Mouse (Mus musculus) layer of hippocampus, adult 18-20 months (tissue): ENCODE measurements around the gene Oprd1. TPM values are rescaled to one million over a fixed set of nuclear protein-coding genes. Genes with fewer than 3 reads are reported as not detected.
A peak's percentile ranks its signal among the peaks of the same experiment; 100 is the strongest.

Source experiments
- DNase-seq, 2 experiments: peaks; one replicate each; pipeline ENCODE4 v3.0.0; 2022; ENCODE audit warnings: low spot score in 2 of 2
- total RNA-seq, 2 experiments: library from RNA; stranded (reverse); gene quantifications; 2 replicates each; pipeline ENCODE4 v1.2.3; 2021

The Oprd1 gene
- total RNA-seq, 2 experiments from 2014 or later = 11.3 to 12.2 TPM

DNA sequence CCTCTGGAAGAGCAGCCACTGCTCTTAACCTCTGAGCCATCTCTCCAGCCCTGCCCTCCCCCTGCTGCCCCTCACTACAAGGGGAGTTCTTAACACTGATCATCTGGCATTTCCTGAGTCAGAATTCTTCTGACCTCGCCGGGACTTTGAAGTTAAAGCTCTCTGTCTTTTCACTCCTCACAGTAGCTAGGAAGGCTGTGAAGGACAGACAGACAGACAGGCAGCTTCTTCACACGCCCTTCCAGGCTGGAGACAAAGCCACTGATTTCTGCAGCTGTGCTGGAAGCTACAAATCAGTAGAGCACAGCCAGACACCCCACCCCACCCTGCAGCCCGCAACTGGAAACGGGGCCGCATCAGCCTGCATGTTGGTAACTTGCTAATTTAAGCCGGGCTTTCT is 7.3 kb downstream of the Oprd1 start:
- DNase-seq = no peak

DNA sequence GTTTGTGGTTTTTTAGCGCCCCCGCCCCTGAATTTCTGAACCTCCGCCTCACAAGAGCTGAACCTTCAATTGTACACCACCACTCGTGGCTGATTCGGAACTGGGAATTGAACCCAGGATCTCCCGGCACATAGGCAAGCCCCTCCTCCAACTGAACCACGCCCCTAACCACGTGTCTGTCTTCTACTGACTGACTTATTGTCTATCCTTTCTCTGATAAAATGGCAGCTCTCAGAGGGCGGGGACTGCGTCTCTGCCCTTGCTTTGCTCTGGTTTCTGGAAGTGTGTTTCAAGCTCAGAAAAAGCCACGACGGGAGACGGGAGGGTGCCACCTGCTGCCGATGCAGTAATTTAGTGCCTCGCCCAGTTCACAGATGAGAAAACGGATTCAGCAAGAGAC is 10.4 kb downstream of the Oprd1 start:
- DNase-seq = no peak

DNA sequence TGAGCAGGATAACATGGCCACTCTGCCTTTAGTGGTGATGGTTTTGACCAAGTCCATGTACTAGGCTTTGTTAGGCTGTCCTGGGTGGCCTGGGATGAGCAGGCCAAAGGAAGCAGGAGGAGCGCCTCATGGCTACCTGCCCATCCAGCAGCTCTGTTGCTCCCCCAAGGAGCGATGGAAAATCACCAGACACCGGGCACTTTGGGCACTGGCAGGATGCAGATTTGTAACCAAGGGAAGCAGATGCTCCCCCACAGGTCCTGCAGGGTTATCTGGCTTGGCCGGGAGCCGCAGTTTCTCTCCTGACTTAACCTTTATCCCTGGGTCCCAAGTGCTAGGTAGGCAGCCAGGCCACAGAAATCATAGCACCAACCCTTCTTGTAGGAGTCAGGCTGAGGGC is 10.9 kb downstream of the Oprd1 start:
- DNase-seq = no peak

DNA sequence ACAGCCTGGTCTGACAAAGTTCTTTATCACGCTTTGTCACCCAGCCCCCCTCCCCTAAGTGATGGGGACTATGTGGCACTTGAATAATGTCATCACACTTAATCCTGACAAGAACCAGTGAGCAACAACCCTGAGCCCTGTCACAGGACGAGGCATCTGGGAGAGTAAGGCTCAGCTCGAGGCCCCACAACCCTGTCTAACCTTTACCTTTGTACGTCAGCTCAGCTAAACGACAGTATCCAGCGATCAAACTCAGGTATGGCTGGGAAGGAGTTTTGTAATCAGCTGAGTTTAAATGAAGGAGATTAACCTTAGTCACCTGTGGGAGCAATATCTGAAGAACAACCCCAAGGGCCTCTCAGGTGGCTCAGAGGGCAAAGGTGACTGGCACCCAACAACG is 12.0 kb downstream of the Oprd1 start:
- no peak for DNase-seq

DNA sequence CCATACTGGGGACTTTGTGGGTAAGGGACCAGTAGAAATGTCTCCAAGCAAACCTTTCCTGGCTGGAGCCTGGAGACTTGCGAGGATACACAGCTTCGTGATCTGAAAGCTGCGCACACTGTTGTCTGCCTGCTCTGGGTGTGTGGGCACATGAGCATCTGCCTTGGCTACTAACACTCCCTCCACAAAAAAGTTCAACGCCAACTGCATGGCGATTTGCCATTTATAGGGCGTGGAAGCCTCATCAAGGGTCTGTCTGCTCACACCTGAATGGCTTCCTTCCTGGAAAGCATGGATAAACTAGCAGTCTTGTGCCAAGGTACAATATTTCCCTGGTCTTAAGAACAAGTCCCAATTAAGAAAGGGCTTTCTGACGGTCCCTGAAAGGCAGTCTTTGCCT is 12.5 kb downstream of the Oprd1 start:
- peak in 1 of 2 experiments; percentile 42 for DNase-seq

DNA sequence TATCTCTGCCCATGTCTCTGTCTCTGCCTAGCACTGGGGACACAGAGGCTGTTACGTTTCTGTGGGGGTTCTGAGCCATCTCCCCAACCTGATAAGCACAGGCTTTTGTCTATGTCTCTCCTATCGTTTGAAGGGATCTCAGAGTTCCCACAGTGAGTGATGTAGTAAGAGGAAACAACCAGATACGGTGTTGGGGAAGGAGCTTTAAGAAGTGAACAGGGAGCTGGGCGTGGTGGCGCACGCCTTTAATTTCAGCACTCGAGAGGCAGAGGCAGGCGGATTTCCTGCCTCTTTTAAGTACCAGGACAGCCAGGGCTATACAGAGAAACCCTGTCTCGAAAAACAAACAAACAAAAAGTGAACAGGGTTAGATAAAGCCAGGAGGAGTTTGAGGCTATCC is 13.2 kb downstream of the Oprd1 start:
- no peak for DNase-seq

DNA sequence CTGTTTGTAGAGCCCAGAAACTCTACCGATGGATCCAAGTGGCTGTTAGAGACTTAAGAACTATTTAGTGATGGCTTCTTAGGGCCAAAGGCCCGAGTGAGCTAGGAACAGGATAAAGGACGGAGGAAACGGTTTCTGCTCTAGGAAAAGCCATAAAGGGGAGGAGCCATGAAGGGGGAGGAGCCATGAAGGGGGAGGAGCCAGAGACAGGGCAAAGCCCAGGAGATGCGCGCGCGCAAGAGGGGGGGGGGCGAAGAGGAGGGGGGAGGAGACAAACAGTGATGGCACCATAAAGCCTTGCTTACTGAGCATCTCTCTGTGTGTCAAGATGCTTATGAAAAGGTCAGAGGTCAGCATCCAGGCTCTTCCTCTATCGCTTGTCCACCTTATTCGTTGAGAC is 13.6 kb downstream of the Oprd1 start:
- no peak for DNase-seq

DNA sequence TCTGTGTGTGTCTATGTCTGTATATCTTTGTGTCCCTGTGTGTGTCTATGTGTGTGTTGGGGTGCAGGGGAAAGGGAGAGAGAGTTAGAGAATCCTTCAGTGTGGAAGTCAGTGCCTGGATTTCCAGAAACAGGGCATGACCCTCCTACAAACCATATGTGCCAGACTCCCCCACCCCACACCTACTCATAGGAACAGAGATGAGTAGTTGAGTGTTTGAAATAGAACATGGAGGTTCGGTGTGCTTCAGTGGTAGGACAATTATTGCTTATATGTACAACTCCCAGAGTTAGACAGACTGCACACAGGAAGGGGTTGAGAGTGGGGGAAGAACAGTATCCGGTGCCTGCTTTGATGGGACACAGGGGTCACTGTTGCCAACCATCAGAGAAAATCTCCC is 14.2 kb downstream of the Oprd1 start:
- DNase-seq = peak in 1 of 2 experiments; percentile 49

DNA sequence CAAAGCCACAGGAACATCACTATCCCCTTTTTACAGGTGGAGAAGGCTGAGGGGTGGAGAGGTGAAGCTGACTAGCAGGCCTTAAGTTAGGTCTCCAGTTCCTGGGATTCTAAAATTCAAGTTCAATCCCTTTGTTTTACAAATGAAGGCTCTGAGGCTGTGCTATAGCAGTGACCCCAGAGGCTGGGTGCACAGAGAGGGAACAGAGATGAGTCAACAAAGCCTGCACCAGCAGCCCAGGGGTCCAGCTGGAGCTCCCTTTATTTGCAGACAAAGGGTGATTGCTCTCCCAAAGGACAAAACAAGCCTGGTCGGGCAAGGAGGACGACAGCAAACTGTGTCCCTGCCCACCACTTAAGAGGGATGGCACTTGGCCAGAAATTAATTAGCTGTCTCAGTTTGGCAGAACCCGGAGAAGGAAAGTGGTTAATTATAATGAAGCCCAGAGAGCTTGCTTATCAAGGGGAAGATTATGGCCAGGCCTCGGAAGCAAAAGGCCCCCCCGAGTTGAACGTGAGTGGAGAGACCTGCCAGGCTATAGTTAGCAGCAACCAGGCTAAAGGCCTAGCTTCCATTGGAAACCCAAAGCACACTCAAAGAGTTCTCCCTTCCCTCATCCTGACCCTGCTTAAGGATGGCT is 15.2 kb downstream of the Oprd1 start:
- DNase-seq = peak in 1 of 2 experiments; percentile 37

DNA sequence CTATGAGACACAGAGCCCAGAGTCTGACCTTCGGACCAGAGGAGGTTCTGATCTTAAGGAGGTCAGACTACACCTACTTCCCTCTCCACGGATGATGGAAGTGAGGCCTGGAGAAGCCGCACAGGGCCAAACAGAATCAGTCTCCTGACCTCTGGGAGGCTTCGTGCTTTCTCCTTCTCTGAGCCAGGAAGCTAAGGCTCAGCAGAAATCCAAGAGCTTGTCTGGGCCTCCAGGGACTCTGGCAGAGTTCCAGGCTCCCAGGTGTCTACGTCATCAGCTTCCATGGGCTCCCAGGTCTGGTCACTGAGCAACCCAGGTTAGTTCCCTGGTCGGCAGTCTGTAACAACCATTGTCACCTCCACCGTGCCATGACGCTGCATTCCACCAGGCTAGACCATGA is 17.2 kb downstream of the Oprd1 start:
- no peak for DNase-seq

DNA sequence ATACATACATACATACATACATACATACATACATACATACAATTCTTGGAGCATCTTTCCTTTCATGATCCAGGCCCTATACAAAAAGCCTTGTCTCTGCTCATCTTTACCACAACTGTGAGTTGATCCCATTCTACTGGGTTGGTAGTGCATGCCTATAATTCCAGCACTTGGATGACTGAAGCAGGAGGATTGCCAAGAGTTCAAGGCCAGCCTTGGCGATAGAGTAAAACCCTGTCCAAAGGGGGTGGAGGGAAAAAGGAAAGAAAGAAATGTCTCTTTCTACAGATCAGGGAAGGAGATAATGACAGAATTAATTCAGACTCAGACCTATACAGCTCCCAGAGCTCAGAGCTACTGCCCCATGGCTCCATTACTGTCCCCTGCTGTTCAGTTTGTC is 21.1 kb downstream of the Oprd1 start:
- DNase-seq = no peak

DNA sequence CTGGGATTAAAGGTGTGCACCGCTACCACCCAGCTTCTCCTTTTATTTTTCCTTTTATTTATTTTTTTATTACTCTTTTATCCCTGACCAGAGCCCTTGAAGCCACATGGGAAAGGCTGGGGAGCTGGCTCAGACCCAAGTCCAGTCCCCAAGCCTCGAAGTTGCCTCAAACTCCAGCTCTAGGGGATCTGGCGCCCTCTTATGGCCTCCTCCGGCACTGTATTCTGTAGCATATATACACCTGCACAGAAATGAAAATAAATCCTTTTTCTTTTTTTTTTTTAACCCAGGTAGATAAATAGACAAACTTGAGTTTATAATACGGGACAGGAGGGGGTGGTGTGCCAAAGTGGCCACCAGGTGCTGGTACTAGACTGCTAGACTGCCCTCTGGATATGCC is 22.6 kb downstream of the Oprd1 start:
- DNase-seq = no peak

DNA sequence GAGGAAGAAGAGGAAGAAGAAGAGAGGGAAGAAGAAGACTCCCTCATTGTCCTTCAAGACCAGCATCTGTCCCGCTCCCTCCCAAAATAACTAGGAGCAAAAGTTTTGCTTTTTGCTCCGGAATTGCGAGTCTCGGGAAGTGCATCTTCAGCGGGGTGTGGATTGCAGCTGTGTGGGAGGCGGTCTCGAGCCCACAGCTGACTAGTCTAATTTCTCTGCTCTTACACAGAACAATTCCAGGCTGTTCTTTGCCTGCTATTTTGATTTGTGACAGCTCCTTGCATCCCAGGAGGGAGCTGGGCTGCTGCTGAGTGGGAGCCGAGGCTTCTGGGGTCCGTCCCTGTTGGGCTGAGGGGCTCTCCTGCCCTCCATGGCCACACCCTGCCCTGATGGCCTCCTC is 24.7 kb downstream of the Oprd1 start:
- peak in 1 of 2 experiments; percentile 29 for DNase-seq

DNA sequence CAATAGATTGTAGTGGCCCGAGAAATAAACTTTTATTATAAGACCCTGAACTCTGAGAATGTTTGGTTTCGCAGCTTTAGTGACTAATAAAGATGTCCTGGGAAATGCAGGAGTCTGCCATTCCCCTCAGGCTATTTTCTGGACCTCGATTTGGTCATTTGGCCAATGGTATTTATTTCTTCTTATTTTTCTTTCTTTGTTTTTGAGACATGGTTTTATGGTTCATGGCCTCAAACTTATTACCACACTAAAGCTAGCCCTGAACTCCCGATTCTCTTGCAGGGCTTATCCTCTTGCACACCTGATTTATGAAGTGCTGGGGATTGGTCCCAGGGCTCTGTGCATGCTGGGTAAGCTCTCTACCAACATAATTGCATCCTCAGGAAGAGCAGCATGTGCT is 28.0 kb downstream of the Oprd1 start:
- no peak for DNase-seq

DNA sequence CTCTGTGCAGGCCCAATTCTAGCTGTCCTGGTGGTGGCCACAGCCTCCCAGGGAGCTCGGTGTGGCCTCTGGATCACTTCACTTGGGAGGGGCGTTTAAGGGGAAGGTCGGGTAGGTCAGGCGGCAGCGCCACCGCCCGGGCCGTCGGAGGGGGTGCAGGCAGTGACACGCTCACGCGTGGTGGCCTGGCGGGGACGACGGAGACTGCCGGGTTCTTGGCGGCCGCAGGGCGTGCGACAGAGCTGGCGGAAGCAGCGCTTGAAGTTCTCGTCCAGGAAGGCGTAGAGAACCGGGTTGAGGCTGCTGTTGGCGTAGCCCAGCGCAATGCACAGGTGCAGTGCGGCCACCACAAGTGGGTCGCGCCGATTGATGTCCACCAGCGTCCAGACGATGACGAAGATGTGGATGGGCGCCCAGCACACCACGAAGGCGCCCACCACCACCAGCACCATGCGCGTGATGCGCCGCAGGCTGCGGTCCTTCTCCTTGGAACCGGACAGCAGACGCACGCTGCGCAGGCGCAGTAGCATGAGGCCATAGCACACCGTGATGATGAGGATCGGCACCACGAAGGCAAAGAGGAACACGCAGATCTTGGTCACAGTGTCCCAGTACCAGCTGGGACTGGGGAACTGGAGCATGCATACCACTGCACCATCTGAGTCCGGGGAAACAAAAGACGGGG is 30.7 kb downstream of the Oprd1 start:
- DNase-seq = no peak

DNA sequence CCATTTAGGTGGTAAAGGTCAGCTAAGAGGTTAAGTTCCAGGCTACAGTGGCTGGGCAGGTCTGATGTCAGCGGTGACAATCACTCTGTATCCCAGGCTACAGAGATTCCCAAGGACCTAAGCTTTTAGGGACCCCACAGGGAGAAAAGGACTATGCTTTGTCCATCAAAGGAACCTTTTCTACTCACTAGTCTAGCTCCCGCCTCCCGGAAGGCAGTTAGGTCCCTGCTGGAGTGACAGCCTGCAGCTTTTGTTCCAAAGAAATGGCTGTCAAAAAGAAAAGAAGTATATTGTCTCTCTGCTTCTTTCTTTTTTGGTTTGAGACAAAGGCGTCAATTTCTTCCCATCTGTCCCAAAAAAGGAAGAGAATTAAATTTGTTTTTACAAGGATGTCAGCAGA is 33.1 kb downstream of the Oprd1 start:
- DNase-seq = no peak

DNA sequence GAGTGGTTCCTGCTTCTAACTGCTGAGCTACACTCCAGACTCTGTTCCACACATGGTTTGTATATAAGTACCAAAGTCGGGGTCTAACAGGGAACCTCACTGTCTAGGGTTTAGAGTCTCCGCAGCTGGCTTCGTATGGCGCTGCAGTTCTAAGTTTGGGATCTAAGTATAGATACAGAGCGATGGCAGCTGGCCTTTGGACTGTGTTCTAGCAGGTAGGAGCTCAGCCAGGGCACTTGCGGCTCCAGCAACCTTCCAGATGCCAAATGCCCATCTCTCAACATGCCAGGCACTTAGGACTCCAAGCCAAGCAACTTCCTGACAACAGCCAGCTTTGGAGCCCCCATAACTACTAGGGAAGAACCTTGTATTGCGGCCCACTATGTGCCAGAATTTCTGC is 36.1 kb downstream of the Oprd1 start:
- no peak for DNase-seq

DNA sequence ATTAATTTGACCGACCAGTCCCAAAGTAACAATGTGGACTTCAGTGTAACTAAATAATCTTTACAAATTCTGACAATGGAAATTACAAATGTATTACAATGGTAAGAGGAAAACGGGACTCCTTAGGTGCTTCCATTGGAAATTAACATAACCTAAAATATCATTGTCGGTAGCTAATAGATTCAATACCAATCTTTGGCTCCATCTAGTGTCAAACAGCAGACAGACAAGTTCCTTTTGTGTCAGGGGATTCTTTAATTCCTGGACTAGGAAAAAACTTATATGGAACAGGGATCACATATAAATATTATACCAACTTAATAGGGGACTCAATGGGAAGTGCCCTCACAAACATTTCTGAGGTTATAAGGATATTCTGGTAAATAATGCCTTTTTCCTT is 43.1 kb downstream of the Oprd1 start:
- peak in 1 of 2 experiments; percentile 34 for DNase-seq

DNA sequence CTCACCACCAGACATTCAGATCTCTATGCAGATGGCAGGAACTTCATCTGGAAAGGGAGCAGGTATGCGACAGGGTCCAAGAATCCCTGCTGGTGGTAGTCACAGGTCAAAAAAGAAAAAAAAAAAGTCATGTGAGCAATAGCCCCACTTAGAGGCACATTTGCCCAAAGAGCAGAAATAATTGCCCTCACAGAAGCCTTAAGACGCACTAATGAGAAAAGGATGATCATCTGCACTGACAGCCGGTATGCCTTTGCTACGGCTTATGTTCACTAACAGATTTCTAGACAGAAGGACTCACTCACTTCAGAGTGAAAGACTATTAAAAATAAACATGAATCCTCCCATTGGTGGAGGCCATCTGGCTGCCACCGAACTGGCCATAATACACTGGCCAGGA is 44.7 kb downstream of the Oprd1 start:
- peak in 1 of 2 experiments; percentile 60 for DNase-seq

DNA sequence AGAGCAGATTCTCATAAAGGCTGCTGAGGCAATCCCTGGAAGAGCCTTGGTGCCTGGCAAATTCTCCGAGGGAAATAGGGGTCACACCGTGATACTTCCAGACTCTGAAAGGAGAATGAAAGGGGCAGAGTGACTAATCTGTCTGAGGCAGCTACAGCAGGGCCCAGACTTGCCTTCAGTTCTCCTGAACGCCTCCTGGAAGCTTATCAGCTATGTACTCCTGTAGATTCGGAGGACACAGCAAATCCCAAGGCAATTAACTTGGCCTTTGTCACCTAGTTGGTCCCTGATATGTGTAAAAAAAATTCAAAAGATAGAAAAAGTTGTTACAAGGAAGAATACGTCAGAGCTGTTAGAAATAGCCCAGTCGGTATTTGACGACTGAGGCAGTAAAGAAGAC is 49.2 kb downstream of the Oprd1 start:
- no peak for DNase-seq

DNA sequence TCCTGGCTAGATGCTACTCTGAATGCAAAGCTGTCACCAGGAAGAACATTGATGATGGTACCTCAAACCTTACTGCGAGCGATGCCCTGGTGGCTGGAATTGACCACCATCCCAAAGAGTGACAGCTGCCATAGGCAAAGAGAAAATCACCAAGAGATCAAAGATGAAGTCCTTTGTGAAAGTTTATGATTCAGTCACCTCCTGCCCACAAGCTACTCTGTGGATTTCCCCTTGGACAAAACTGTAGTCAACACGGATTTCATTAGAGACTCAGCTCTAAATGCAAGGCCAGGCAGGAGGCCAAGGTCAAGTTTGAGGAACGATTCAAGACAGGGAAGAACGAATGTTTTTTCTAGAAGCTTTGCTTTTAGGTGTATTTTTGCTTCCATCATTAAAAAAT is 50.4 kb downstream of the Oprd1 start:
- no peak for DNase-seq

DNA sequence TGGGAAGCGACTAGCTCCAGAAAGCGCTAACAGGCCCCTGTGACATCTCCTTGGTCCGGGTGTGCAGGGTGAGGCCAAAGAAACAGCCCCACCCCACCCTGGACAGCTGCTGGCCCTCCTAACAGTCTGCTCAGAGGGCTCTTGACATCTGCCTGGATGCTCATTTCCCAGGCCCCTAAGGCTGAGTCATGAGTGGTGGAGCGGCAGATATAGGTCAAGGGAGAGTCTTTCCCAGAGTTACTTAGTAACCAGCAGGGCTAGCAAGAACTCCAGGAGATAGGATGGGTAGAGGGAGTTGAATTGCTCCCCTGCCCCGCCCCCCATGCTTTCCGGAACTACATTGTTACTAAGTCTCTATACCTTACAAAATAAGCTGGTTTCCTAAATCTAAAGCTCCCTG is 51.1 kb downstream of the Oprd1 start:
- no peak for DNase-seq

DNA sequence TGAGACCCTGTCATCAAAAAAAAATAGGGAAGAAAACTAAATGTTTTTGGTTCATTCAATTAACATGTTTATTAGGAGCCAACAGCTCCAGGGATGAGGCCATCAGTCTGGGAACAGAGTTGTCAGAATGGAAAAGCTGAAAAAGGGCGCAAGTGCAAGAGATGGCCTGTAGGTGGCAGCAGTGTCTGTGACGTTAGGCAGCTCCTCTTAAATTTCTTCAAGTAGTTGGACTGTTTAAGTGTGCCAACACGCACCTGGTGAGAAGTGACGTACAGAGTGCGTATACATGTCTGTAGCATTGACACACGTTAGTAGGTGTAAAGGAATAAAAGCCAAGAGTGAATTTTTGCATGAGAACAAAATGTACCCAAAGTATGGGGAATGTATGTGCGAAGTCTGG is 55.4 kb downstream of the Oprd1 start:
- DNase-seq = peak in 1 of 2 experiments; percentile 75
